Mouse (Mus musculus): ENCODE measurements around the gene Brpf1. TPM values are rescaled to one million over a fixed set of nuclear protein-coding genes. Genes with fewer than 3 reads are reported as not detected.

The Brpf1 gene
- polyA plus RNA-seq (2014; fragmentation: Nextera tagmentation; extraction: Ambion mirVana), result 20.0 and 21.8 TPM in 2 replicates

GRCm38 (mm10) chr6:113306986-113307349 is at the start of gene Brpf1:
Gene Brpf1, plus strand, starts transcription at chr6:113307137.
- Histone ChIP-seq H3K9ac (ENCODE audit: low read depth, low read length) (peak within 1 kb of the TSS; percentile 93), H3K27me3 (replicated peaks; ENCODE audit: control insufficient read depth, insufficient read depth, low read length) (no peaks in the 10 kb centered on the region), H3K9me3 (ENCODE audit: control insufficient read depth, low read length) (no peaks in the 10 kb centered on the region), H3K36me3 (ENCODE audit: control insufficient read depth, insufficient read depth, low read length) (peaks cover 19% of the 10 kb centered on the region), H3K4me3 (ENCODE audit: low read depth, low read length) (peak within 1 kb of the TSS; percentile 86), H3K27ac (replicated peaks; ENCODE audit: low read depth, low read length) (peak within 1 kb of the TSS; percentile 95), H3K4me2 (ENCODE audit: low read depth, low read length) (peak within 1 kb of the TSS; percentile 88), H3K4me1 (ENCODE audit: control insufficient read depth, insufficient read depth, low read length) (peaks cover 6% of the 10 kb centered on the region; the same call in 1 of the 2 replicates)
- under 1% methylated on average over 22 of the region's 32 CpGs for WGBS
- DNase-seq (ENCODE audit: low spot score) (no peak), ATAC-seq (ENCODE audit: low read depth) (peak; percentile 64)

GRCm38 (mm10) chr6:113261174-113261858 is 45.6 kb upstream of the Brpf1 start:
- WGBS, result 82% methylated on average over 8 of the region's 8 CpGs
- peaks cover 82% of the 10 kb centered on the region for H3K36me3 ChIP-seq (ENCODE audit: control insufficient read depth, insufficient read depth, low read length)
- no peaks in the 10 kb centered on the region for H3K27me3 ChIP-seq (replicated peaks; ENCODE audit: control insufficient read depth, insufficient read depth, low read length)
- DNase-seq (ENCODE audit: low spot score) (no peak), ATAC-seq (ENCODE audit: low read depth) (no peak)
- no peaks in the 10 kb centered on the region for H3K4me1 ChIP-seq (ENCODE audit: control insufficient read depth, insufficient read depth, low read length)
- H3K9ac ChIP-seq (ENCODE audit: low read depth, low read length), result no peak overlapping the region
- H3K9me3 ChIP-seq (ENCODE audit: control insufficient read depth, low read length), result no peaks in the 10 kb centered on the region
- H3K27ac ChIP-seq (replicated peaks; ENCODE audit: low read depth, low read length), result no peak overlapping the region
- no peak overlapping the region for H3K4me3 ChIP-seq (ENCODE audit: low read depth, low read length)
- H3K4me2 ChIP-seq (ENCODE audit: low read depth, low read length), result no peak overlapping the region

GRCm38 (mm10) chr6:113263531-113263930 is 43.4 kb upstream of the Brpf1 start:
- H3K36me3 ChIP-seq (ENCODE audit: control insufficient read depth, insufficient read depth, low read length), result peaks cover 86% of the 10 kb centered on the region
- no peak for DNase-seq (ENCODE audit: low spot score)
- H3K9ac ChIP-seq (ENCODE audit: low read depth, low read length), result no peak overlapping the region
- no peak overlapping the region for H3K4me3 ChIP-seq (ENCODE audit: low read depth, low read length)
- no peaks in the 10 kb centered on the region for H3K9me3 ChIP-seq (ENCODE audit: control insufficient read depth, low read length)
- peak; percentile 37; the same call in 1 of the 2 replicates for ATAC-seq (ENCODE audit: low read depth)
- H3K27ac ChIP-seq (replicated peaks; ENCODE audit: low read depth, low read length), result no peak overlapping the region
- no peaks in the 10 kb centered on the region for H3K27me3 ChIP-seq (replicated peaks; ENCODE audit: control insufficient read depth, insufficient read depth, low read length)
- no peaks in the 10 kb centered on the region for H3K4me1 ChIP-seq (ENCODE audit: control insufficient read depth, insufficient read depth, low read length)
- H3K4me2 ChIP-seq (ENCODE audit: low read depth, low read length), result no peak overlapping the region
- WGBS, result 93% methylated on average over 6 of the region's 6 CpGs

- H3K27ac ChIP-seq (replicated peaks; ENCODE audit: low read depth, low read length), result no peak overlapping the region
Measured at GRCm38 (mm10) chr6:113264429-113264828, 42.5 kb upstream of the Brpf1 start.

GRCm38 (mm10) chr6:113266996-113267655 is 39.8 kb upstream of the Brpf1 start:
- Histone ChIP-seq H3K4me3 (ENCODE audit: low read depth, low read length) (no peak overlapping the region), H3K9me3 (ENCODE audit: control insufficient read depth, low read length) (no peaks in the 10 kb centered on the region), H3K4me1 (ENCODE audit: control insufficient read depth, insufficient read depth, low read length) (no peaks in the 10 kb centered on the region), H3K36me3 (ENCODE audit: control insufficient read depth, insufficient read depth, low read length) (peaks cover 94% of the 10 kb centered on the region), H3K4me2 (ENCODE audit: low read depth, low read length) (no peak overlapping the region), H3K9ac (ENCODE audit: low read depth, low read length) (no peak overlapping the region), H3K27ac (replicated peaks; ENCODE audit: low read depth, low read length) (no peak overlapping the region), H3K27me3 (replicated peaks; ENCODE audit: control insufficient read depth, insufficient read depth, low read length) (no peaks in the 10 kb centered on the region)
- WGBS, result 88% methylated on average over 7 of the region's 7 CpGs
- ATAC-seq (ENCODE audit: low read depth), result no peak
- no peak for DNase-seq (ENCODE audit: low spot score)

More at GRCm38 (mm10) chr6:113264429-113264828, 42.5 kb upstream of the Brpf1 start:
- Histone ChIP-seq H3K9me3 (ENCODE audit: control insufficient read depth, low read length) (no peaks in the 10 kb centered on the region), H3K9ac (ENCODE audit: low read depth, low read length) (no peak overlapping the region), H3K4me3 (ENCODE audit: low read depth, low read length) (no peak overlapping the region), H3K36me3 (ENCODE audit: control insufficient read depth, insufficient read depth, low read length) (peaks cover 90% of the 10 kb centered on the region), H3K4me1 (ENCODE audit: control insufficient read depth, insufficient read depth, low read length) (no peaks in the 10 kb centered on the region), H3K27me3 (replicated peaks; ENCODE audit: control insufficient read depth, insufficient read depth, low read length) (no peaks in the 10 kb centered on the region), H3K4me2 (ENCODE audit: low read depth, low read length) (no peak overlapping the region)
- ATAC-seq (ENCODE audit: low read depth) (no peak), DNase-seq (ENCODE audit: low spot score) (no peak)
- 93% methylated on average over 8 of the region's 8 CpGs for WGBS

GRCm38 (mm10) chr6:113267988-113268387 is 38.9 kb upstream of the Brpf1 start:
- no peak overlapping the region; the same call in 1 of the 2 replicates for H3K27ac ChIP-seq (replicated peaks; ENCODE audit: low read depth, low read length)
- no peak overlapping the region for H3K9ac ChIP-seq (ENCODE audit: low read depth, low read length)
- peak; percentile 5 for DNase-seq (ENCODE audit: low spot score)
- no peaks in the 10 kb centered on the region for H3K4me1 ChIP-seq (ENCODE audit: control insufficient read depth, insufficient read depth, low read length)
- H3K27me3 ChIP-seq (replicated peaks; ENCODE audit: control insufficient read depth, insufficient read depth, low read length), result no peaks in the 10 kb centered on the region
- H3K9me3 ChIP-seq (ENCODE audit: control insufficient read depth, low read length), result no peaks in the 10 kb centered on the region
- no peak overlapping the region for H3K4me2 ChIP-seq (ENCODE audit: low read depth, low read length)
- H3K4me3 ChIP-seq (ENCODE audit: low read depth, low read length), result no peak overlapping the region
- 89% methylated on average over 1 of the region's 1 CpGs for WGBS
- peaks cover 96% of the 10 kb centered on the region for H3K36me3 ChIP-seq (ENCODE audit: control insufficient read depth, insufficient read depth, low read length)
- ATAC-seq (ENCODE audit: low read depth), result 0 out of 2 replicates have a peak, but pooled peaks have one; percentile 53

- no peak overlapping the region for H3K27ac ChIP-seq (replicated peaks; ENCODE audit: low read depth, low read length)
- H3K4me1 ChIP-seq (ENCODE audit: control insufficient read depth, insufficient read depth, low read length), result no peaks in the 10 kb centered on the region
- H3K4me2 ChIP-seq (ENCODE audit: low read depth, low read length), result no peak overlapping the region
- H3K36me3 ChIP-seq (ENCODE audit: control insufficient read depth, insufficient read depth, low read length), result peaks cover 94% of the 10 kb centered on the region
- WGBS, result 83% methylated on average over 3 of the region's 3 CpGs
- no peak for ATAC-seq (ENCODE audit: low read depth)
- no peak for DNase-seq (ENCODE audit: low spot score)
- H3K9me3 ChIP-seq (ENCODE audit: control insufficient read depth, low read length), result no peaks in the 10 kb centered on the region
- H3K4me3 ChIP-seq (ENCODE audit: low read depth, low read length), result no peak overlapping the region
- no peak overlapping the region for H3K9ac ChIP-seq (ENCODE audit: low read depth, low read length)
- H3K27me3 ChIP-seq (replicated peaks; ENCODE audit: control insufficient read depth, insufficient read depth, low read length), result no peaks in the 10 kb centered on the region
Measured at GRCm38 (mm10) chr6:113272365-113272764, 34.6 kb upstream of the Brpf1 start.

GRCm38 (mm10) chr6:113276846-113277245 is 30.1 kb upstream of the Brpf1 start:
- Histone ChIP-seq H3K36me3 (ENCODE audit: control insufficient read depth, insufficient read depth, low read length) (peaks cover 64% of the 10 kb centered on the region), H3K4me2 (ENCODE audit: low read depth, low read length) (no peak overlapping the region), H3K9ac (ENCODE audit: low read depth, low read length) (no peak overlapping the region), H3K4me3 (ENCODE audit: low read depth, low read length) (no peak overlapping the region), H3K27ac (replicated peaks; ENCODE audit: low read depth, low read length) (no peak overlapping the region), H3K27me3 (replicated peaks; ENCODE audit: control insufficient read depth, insufficient read depth, low read length) (no peaks in the 10 kb centered on the region), H3K4me1 (ENCODE audit: control insufficient read depth, insufficient read depth, low read length) (no peaks in the 10 kb centered on the region), H3K9me3 (ENCODE audit: control insufficient read depth, low read length) (no peaks in the 10 kb centered on the region)
- ATAC-seq (ENCODE audit: low read depth) (no peak), DNase-seq (ENCODE audit: low spot score) (no peak)
- 71% methylated on average over 4 of the region's 4 CpGs for WGBS
